Mouse (Mus musculus) lung, postnatal 36 days (tissue): ENCODE measurements around the gene Olfr583.

Source experiments
- DNase-seq: peaks from one replicate; pipeline ENCODE4 v3.0.0; 2022; ENCODE audit warnings: mixed read lengths

Gene Olfr583

DNA sequence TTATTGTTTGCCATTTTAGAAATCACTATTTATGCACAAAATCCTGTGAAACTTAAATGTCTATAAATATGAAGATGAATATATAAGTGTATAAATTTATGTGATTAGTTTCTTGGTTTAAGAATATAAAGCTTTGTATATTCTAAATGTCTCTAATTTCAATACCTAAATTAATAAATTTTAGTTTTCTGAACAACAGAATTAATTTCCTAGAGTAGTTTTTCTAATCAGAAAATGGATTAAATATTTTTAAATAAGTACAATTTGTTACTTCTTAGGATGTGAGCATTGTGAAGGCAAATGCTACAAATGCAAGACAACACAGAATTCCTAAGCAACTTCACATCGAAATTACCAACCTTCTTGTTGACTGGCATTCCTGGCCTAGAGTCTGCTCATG is at the start of gene Olfr583:
Olfr583 (plus strand) TSS at position 301 of the 400 bp plus-strand sequence.
- no peak for DNase-seq

DNA sequence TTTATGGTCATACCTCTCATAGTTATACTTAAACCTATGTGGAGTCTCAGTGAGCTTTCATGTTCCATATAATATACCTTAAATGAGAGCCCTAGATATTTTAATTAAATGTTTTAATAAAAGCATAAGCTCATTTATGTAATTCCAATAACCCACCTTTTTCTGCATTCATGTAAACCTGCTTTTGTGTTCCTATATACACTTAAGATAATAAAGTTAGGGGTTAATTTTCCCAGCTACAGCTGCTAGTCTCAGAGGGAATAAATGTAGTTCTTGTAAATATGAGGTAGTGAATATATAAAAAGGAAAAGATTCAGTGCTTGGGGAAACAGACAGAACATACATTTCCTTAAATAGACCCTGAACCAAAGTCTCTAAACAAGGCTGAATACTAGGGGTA is 13.4 kb upstream of the Olfr583 start, which contains the start of gene Olfr582:
Olfr582 (plus strand) TSS at position 301 of the 400 bp plus-strand sequence.
- DNase-seq = no peak

GRCm38 (mm10) chr7:103081585-103081984 is 30.5 kb downstream of the Olfr583 start, which contains the start of gene Olfr584:
TSS of gene Olfr584 (plus strand) at chr7:103081885.
- DNase-seq = no peak

- DNase-seq = no peak
Observed at GRCm38 (mm10) chr7:103097420-103097819, 46.3 kb downstream of the Olfr583 start, which contains the start of gene Olfr585. TSS of gene Olfr585 (plus strand) at chr7:103097720.
